Mouse (Mus musculus): ENCODE measurements around the gene Ddr2. TPM values are rescaled to one million over a fixed set of nuclear protein-coding genes. Genes with fewer than 3 reads are reported as not detected.

Ddr2 gene
- total and polyA plus RNA-seq, 3 experiments, result 0.04 TPM; not detected in 2

GRCm38 (mm10) chr1:170153986-170154385, 43.4 kb upstream of the Ddr2 start:
- Histone ChIP-seq H3K4me1 (ENCODE audit: control insufficient read depth in 1 of 2, insufficient read depth in 2 of 2, low read length in 2 of 2) (peaks cover 16 to 26% of the 10 kb centered on the region in 2 experiments), H3K36me3 (ENCODE audit: control insufficient read depth in 1 of 2, insufficient read depth in 2 of 2, low read length in 2 of 2) (peaks cover 24 to 58% of the 10 kb centered on the region in 2 experiments), H3K9me3 (replicated peaks; ENCODE audit: insufficient read depth, low read length) (no peaks in the 10 kb centered on the region), H3K4me3 (ENCODE audit: control insufficient read depth in 1 of 2, insufficient read depth in 1 of 2, low read depth in 2 of 2, low read length in 2 of 2) (no peak overlapping the region), H3K9ac (ENCODE audit: control insufficient read depth, low read depth, low read length, poor library complexity, severe bottlenecking) (no peak overlapping the region), H3K27me3 (ENCODE audit: control insufficient read depth in 1 of 2, insufficient read depth in 2 of 2, low read length in 2 of 2) (no peaks in the 10 kb centered on the region), H3K27ac (ENCODE audit: control insufficient read depth, low read depth, low read length) (no peak overlapping the region), H3K79me2 (ENCODE audit: control insufficient read depth, insufficient read depth, low read length, poor library complexity) (no peaks in the 10 kb centered on the region)
- no peak for DNase-seq (ENCODE audit: low read depth, low spot score)
- TF ChIP-seq SMC3 (IDR thresholded peaks at IDR 0.05; ENCODE audit: low read depth, low read length) (no peak), USF2 (IDR thresholded peaks at IDR 0.05; ENCODE audit: borderline replicate concordance in 1 of 2, insufficient read depth in 1 of 2, low read depth in 1 of 2, low read length in 2 of 2) (no peak), KAT2A (conservative IDR thresholded peaks at IDR 0.05; ENCODE audit: low read depth, low read length) (no peak), NELFE (IDR thresholded peaks at IDR 0.05; ENCODE audit: low read depth, low read length) (no peak), ELF1 (IDR thresholded peaks at IDR 0.05; ENCODE audit: low read depth, low read length) (no peak), BHLHE40 (IDR thresholded peaks at IDR 0.05; ENCODE audit: borderline replicate concordance, low read depth, low read length) (no peak), E2F4 (IDR thresholded peaks at IDR 0.05; ENCODE audit: borderline replicate concordance, low read depth, low read length) (no peak)

- Histone ChIP-seq H3K9me3 (replicated peaks; ENCODE audit: insufficient read depth, low read length) (no peaks in the 10 kb centered on the region), H3K27ac (ENCODE audit: control insufficient read depth, low read depth, low read length) (no peak overlapping the region), H3K27me3 (ENCODE audit: control insufficient read depth in 1 of 2, insufficient read depth in 2 of 2, low read length in 2 of 2) (no peaks in the 10 kb centered on the region), H3K36me3 (ENCODE audit: control insufficient read depth in 1 of 2, insufficient read depth in 2 of 2, low read length in 2 of 2) (peaks cover 37 to 49% of the 10 kb centered on the region in 2 experiments), H3K4me3 (ENCODE audit: control insufficient read depth in 1 of 2, insufficient read depth in 1 of 2, low read depth in 2 of 2, low read length in 2 of 2) (no peak overlapping the region), H3K9ac (ENCODE audit: control insufficient read depth, low read depth, low read length, poor library complexity, severe bottlenecking) (no peak overlapping the region), H3K79me2 (ENCODE audit: control insufficient read depth, insufficient read depth, low read length, poor library complexity) (no peaks in the 10 kb centered on the region), H3K4me1 (ENCODE audit: control insufficient read depth in 1 of 2, insufficient read depth in 2 of 2, low read length in 2 of 2) (peaks cover 28 to 36% of the 10 kb centered on the region in 2 experiments)
- no peak for DNase-seq (ENCODE audit: low read depth, low spot score)
- TF ChIP-seq POLR2AphosphoS2 (IDR thresholded peaks at IDR 0.05; ENCODE audit: low read length) (0 out of 2 replicates have a peak, but pooled peaks have one; percentile 19), HCFC1 (IDR thresholded peaks at IDR 0.05; ENCODE audit: low read depth, low read length) (no peak), BHLHE40 (IDR thresholded peaks at IDR 0.05; ENCODE audit: borderline replicate concordance, low read depth, low read length) (no peak)
Observed at GRCm38 (mm10) chr1:170152552-170152951, 42.0 kb upstream of the Ddr2 start.

- H3K36me3 ChIP-seq (ENCODE audit: control insufficient read depth in 1 of 2, insufficient read depth in 2 of 2, low read length in 2 of 2), result peaks cover 41 to 56% of the 10 kb centered on the region in 2 experiments
- no peak for DNase-seq (ENCODE audit: low read depth, low spot score)
Observed at GRCm38 (mm10) chr1:170150870-170151269, 40.3 kb upstream of the Ddr2 start.

More at GRCm38 (mm10) chr1:170150870-170151269, 40.3 kb upstream of the Ddr2 start:
- no peaks in the 10 kb centered on the region for H3K27me3 ChIP-seq (ENCODE audit: control insufficient read depth in 1 of 2, insufficient read depth in 2 of 2, low read length in 2 of 2)
- H3K4me3 ChIP-seq (ENCODE audit: control insufficient read depth in 1 of 2, insufficient read depth in 1 of 2, low read depth in 2 of 2, low read length in 2 of 2), result no peak overlapping the region
- TF ChIP-seq SMC3 (IDR thresholded peaks at IDR 0.05; ENCODE audit: low read depth, low read length) (no peak), SIN3A (IDR thresholded peaks at IDR 0.05; ENCODE audit: low read length) (no peak), EP300 (IDR thresholded peaks at IDR 0.05; ENCODE audit: low read depth in 1 of 2, low read length in 2 of 2) (no peak), ETS1 (IDR thresholded peaks at IDR 0.05; ENCODE audit: low read depth, low read length) (no peak), POLR2A (IDR thresholded peaks at IDR 0.05; ENCODE audit: control insufficient read depth in 1 of 2, insufficient read depth in 1 of 2, low read depth in 1 of 2, low read length in 2 of 2, poor library complexity in 1 of 2) (no peak), KAT2A (conservative IDR thresholded peaks at IDR 0.05; ENCODE audit: low read depth, low read length) (no peak), MAZ (IDR thresholded peaks at IDR 0.05; ENCODE audit: low read depth, low read length) (no peak), ZKSCAN1 (IDR thresholded peaks at IDR 0.05; ENCODE audit: low read depth, low read length) (no peak), MEF2A (IDR thresholded peaks at IDR 0.05; ENCODE audit: extremely low read depth, insufficient replicate concordance, low read depth, low read length, poor library complexity, severe bottlenecking) (no peak), POLR2AphosphoS2 (IDR thresholded peaks at IDR 0.05; ENCODE audit: low read length) (no peak), GABPA (IDR thresholded peaks at IDR 0.05; ENCODE audit: low read depth, low read length) (no peak), TBP (IDR thresholded peaks at IDR 0.05; ENCODE audit: low read depth, low read length) (no peak), RCOR1 (IDR thresholded peaks at IDR 0.05; ENCODE audit: low read depth, low read length) (no peak), E2F4 (IDR thresholded peaks at IDR 0.05; ENCODE audit: borderline replicate concordance, low read depth, low read length) (no peak), POLR2AphosphoS5 (IDR thresholded peaks at IDR 0.05; ENCODE audit: borderline replicate concordance, low read depth, low read length) (no peak)
- peaks cover 31% of the 10 kb centered on the region in 2 experiments for H3K4me1 ChIP-seq (ENCODE audit: control insufficient read depth in 1 of 2, insufficient read depth in 2 of 2, low read length in 2 of 2)
- H3K79me2 ChIP-seq (ENCODE audit: control insufficient read depth, insufficient read depth, low read length, poor library complexity), result no peaks in the 10 kb centered on the region
- no peaks in the 10 kb centered on the region for H3K9me3 ChIP-seq (replicated peaks; ENCODE audit: insufficient read depth, low read length)
- H3K27ac ChIP-seq (ENCODE audit: control insufficient read depth, low read depth, low read length), result no peak overlapping the region
- H3K9ac ChIP-seq (ENCODE audit: control insufficient read depth, low read depth, low read length, poor library complexity, severe bottlenecking), result no peak overlapping the region

Measured in MEL (cell line).